Mouse (Mus musculus) heart, embryonic 14.5 days (tissue): ENCODE data around the gene Dcst2. TPM values are rescaled to one million over a fixed set of nuclear protein-coding genes. Genes with fewer than 3 reads are reported as not detected.

Experiments
- ATAC-seq: fragments of 200-750 bp; cut with Nextera tagmentation; 2 replicates; pipeline ENCODE4 v1.8.0; 2017; ENCODE audit warnings: low read depth, moderate TSS enrichment; ENCODE audit not compliant: insufficient number of reproducible peaks, insufficient read depth, low FRiP score
- H3K27ac ChIP-seq, 2 experiments: fragments of 200-500 bp in 1 of 2; fragments of 300-500 bp in 1 of 2; sonication (generic) in 1 of 2; replicated peaks in 1 of 2; 2 replicates each; pipeline ENCODE4 v1.5.1; 2012 to 2014; ENCODE audit warnings: low read depth in 2 of 2, low read length in 2 of 2, control low read depth in 1 of 2, mild to moderate bottlenecking in 1 of 2, mixed read lengths in 1 of 2; ENCODE audit not compliant: control insufficient read depth in 1 of 2, insufficient read depth in 1 of 2
- H3K27me3 ChIP-seq: fragments of 300-500 bp; sonication (generic); 2 replicates; pipeline ENCODE4 v1.6.1; 2014; ENCODE audit warnings: mild to moderate bottlenecking, low read length, control low read depth; ENCODE audit not compliant: control insufficient read depth, insufficient read depth
- H3K36me3 ChIP-seq: fragments of 300-500 bp; sonication (generic); 2 replicates; pipeline ENCODE4 v1.6.1; 2014; ENCODE audit warnings: mild to moderate bottlenecking, control low read depth, low read length, mixed read lengths; ENCODE audit not compliant: control insufficient read depth, insufficient read depth
- H3K4me1 ChIP-seq, 2 experiments: fragments of 200-500 bp in 1 of 2; fragments of 300-500 bp in 1 of 2; sonication (generic) in 1 of 2; 2 replicates each; pipeline ENCODE4 v1.6.1; 2012 to 2014; ENCODE audit warnings: low read length in 2 of 2, control low read depth in 1 of 2, mixed read lengths in 1 of 2; ENCODE audit not compliant: control insufficient read depth in 2 of 2, insufficient read depth in 2 of 2
- H3K4me2 ChIP-seq: fragments of 300-500 bp; sonication (generic); 2 replicates; pipeline ENCODE4 v1.6.1; 2014; ENCODE audit warnings: mild to moderate bottlenecking, low read length
- H3K4me3 ChIP-seq, 2 experiments: fragments of 200-500 bp in 1 of 2; fragments of 300-500 bp in 1 of 2; sonication (generic) in 1 of 2; 2 replicates each; pipeline ENCODE4 v1.5.1; 2012 to 2014; ENCODE audit warnings: low read length in 2 of 2, mild to moderate bottlenecking in 2 of 2, control low read depth in 1 of 2, low read depth in 1 of 2, moderate library complexity in 1 of 2; ENCODE audit not compliant: control insufficient read depth in 1 of 2, insufficient read depth in 1 of 2
- H3K9ac ChIP-seq: fragments of 300-500 bp; sonication (generic); 2 replicates; pipeline ENCODE4 v1.6.1; 2014; ENCODE audit warnings: mild to moderate bottlenecking, low read length
- H3K9me3 ChIP-seq: fragments of 300-500 bp; sonication (generic); 2 replicates; pipeline ENCODE4 v1.6.1; 2016; ENCODE audit warnings: low read length, control low read depth; ENCODE audit not compliant: control insufficient read depth
- WGBS: fragments of 180-500 bp; shearing (Covaris S2); extraction: QIAGEN DNeasy Blood & Tissue Kit; methylation state at CpG from one replicate; pipeline ENCODE4 v1.1.7; 2014; 5-methylcytosine and 5-hydroxymethylcytosine counted together
- polyA plus RNA-seq: library from polyadenylated mRNA; unstranded; fragments of >200 nt; fragmentation: Nextera tagmentation; extraction: Ambion mirVana; gene quantifications from 2 replicates; pipeline ENCODE4 v1.2.1, GENCODE M21; 2014

Gene Dcst2
- polyA plus RNA-seq, 1 experiment from 2014 or later: not detected

DNA sequence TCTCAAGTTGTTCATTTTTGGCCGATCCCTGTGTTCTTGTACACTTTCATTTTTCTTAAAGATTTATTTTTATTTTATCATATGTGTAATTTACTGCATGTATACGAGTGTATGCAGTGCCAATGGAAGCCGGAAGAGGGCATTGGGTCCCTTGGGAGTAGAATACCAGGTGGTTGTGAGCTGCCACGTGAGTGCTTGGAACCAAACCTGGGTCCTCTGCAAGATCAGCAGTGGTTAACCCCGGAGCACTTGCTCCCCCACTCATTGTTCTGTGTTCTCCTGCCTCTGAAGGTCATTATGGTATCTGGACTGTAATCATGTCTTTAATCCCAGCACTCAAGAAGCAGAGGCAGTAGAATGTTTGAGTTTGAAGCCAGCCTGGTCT lies 63.4 kb downstream of the Dcst2 start:
- Histone ChIP-seq H3K9me3 (no peaks in the 10 kb centered on the region), H3K4me1 (peaks cover 9 to 24% of the 10 kb centered on the region in 2 experiments), H3K36me3 (peaks cover 50% of the 10 kb centered on the region), H3K27me3 (no peaks in the 10 kb centered on the region), H3K27ac (no peak overlapping the region), H3K9ac (no peak overlapping the region), H3K4me3 (no peak overlapping the region), H3K4me2 (no peak overlapping the region)
- 84% methylated on average over 5 of the region's 5 CpGs for WGBS
- ATAC-seq: no peak

DNA sequence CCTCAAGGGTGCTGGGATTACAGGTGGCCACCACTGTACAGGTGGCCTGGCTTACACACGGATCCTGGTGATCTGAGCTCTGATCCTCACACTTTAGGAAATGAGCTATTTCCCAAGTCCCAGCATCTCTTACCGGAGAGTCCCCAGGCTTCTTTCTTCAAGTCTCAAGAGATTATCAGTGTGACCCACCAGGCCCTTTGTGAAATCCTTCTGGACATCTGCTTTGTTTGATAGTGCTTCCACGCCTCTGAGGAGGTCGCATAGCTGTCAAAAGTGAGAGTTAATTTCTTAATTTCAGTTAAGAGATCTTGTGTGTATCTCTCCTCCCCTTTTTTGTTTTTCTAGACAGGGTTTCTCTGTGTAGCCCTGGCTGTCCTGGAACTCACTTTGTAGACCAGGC lies 64.1 kb downstream of the Dcst2 start:
- WGBS: 91% methylated on average over 4 of the region's 4 CpGs
- Histone ChIP-seq H3K9ac (no peak overlapping the region), H3K4me3 (no peak overlapping the region), H3K9me3 (no peaks in the 10 kb centered on the region), H3K4me1 (peaks cover 10 to 20% of the 10 kb centered on the region in 2 experiments), H3K36me3 (peaks cover 50% of the 10 kb centered on the region), H3K27ac (no peak overlapping the region), H3K4me2 (no peak overlapping the region), H3K27me3 (no peaks in the 10 kb centered on the region)
- ATAC-seq: no peak

Other genes with a start within 250 kb of the Dcst2 start
- gene Pklr, start 225.8 kb upstream of the Dcst2 start, polyA plus RNA-seq: 0.11 TPM in 1 of 2 replicates, not detected in the other
- gene Hcn3, start 201.8 kb upstream of the Dcst2 start, polyA plus RNA-seq: 0.27 and 0.51 TPM in 2 replicates
- 12.4 and 13.4 TPM in 2 replicates for gene Clk2, start 197.2 kb upstream of the Dcst2 start, polyA plus RNA-seq
- 68.3 and 74.8 TPM in 2 replicates for gene Scamp3, start 184.5 kb upstream of the Dcst2 start, polyA plus RNA-seq
- gene Fam189b, start 178.8 kb upstream of the Dcst2 start, polyA plus RNA-seq: 9.1 and 12.8 TPM in 2 replicates
- gene Gba, start 159.0 kb upstream of the Dcst2 start, polyA plus RNA-seq: 33.5 and 34.0 TPM in 2 replicates
- gene Thbs3, start 146.8 kb upstream of the Dcst2 start, polyA plus RNA-seq: 12.9 and 14.5 TPM in 2 replicates
- 93.6 and 102 TPM in 2 replicates for gene Mtx1, start 134.9 kb upstream of the Dcst2 start, polyA plus RNA-seq
- 0.16 TPM in 1 of 2 replicates, not detected in the other for gene Muc1, start 132.9 kb upstream of the Dcst2 start, polyA plus RNA-seq
- gene Krtcap2, start 116.0 kb upstream of the Dcst2 start, polyA plus RNA-seq: 216 and 239 TPM in 2 replicates
- gene Trim46, start 115.7 kb upstream of the Dcst2 start, polyA plus RNA-seq: 0.85 and 0.95 TPM in 2 replicates
- gene Dpm3, start 102.6 kb upstream of the Dcst2 start, polyA plus RNA-seq: 92.9 and 97.9 TPM in 2 replicates
- 48.2 and 48.9 TPM in 2 replicates for gene Slc50a1, start 91.4 kb upstream of the Dcst2 start, polyA plus RNA-seq
- 38.4 and 39.7 TPM in 2 replicates for gene Efna1, start 80.8 kb upstream of the Dcst2 start, polyA plus RNA-seq
- gene Efna3, start 39.0 kb upstream of the Dcst2 start, polyA plus RNA-seq: 0.78 and 1.1 TPM in 2 replicates
- gene Efna4, start 23.9 kb upstream of the Dcst2 start, polyA plus RNA-seq: 6.0 and 6.7 TPM in 2 replicates
- gene Adam15, start 12.0 kb upstream of the Dcst2 start, polyA plus RNA-seq: 31.0 and 38.6 TPM in 2 replicates
- 0.16 and 0.18 TPM in 2 replicates for gene Dcst1, start 3.3 kb downstream of the Dcst2 start, polyA plus RNA-seq
- 1.3 and 1.8 TPM in 2 replicates for gene Zbtb7b, start 32.8 kb downstream of the Dcst2 start, polyA plus RNA-seq
- not detected in 2 replicates for gene Lenep, start 40.8 kb downstream of the Dcst2 start, polyA plus RNA-seq
- gene Flad1, start 49.9 kb downstream of the Dcst2 start, polyA plus RNA-seq: 33.5 and 35.2 TPM in 2 replicates
- 354 and 368 TPM in 2 replicates for gene Cks1b, start 56.4 kb downstream of the Dcst2 start, polyA plus RNA-seq
- gene Shc1, start 56.5 kb downstream of the Dcst2 start, polyA plus RNA-seq: 48.0 and 50.5 TPM in 2 replicates
- gene Pygo2, start 68.2 kb downstream of the Dcst2 start, polyA plus RNA-seq: 24.3 and 27.8 TPM in 2 replicates
- 36.9 and 37.3 TPM in 2 replicates for gene Pbxip1, start 74.7 kb downstream of the Dcst2 start, polyA plus RNA-seq
- gene Pmvk, start 92.6 kb downstream of the Dcst2 start, polyA plus RNA-seq: 54.3 and 56.8 TPM in 2 replicates
- gene Kcnn3, start 158.2 kb downstream of the Dcst2 start, polyA plus RNA-seq: 2.4 and 3.1 TPM in 2 replicates